Mouse (Mus musculus) stomach, postnatal 0 days (tissue): ENCODE results near the gene Ankrd13b. TPM values are rescaled to one million over a fixed set of nuclear protein-coding genes. Genes with fewer than 3 reads are reported as not detected.

Experiments
- ATAC-seq: fragments of 200-750 bp; cut with Nextera tagmentation; 2 replicates; pipeline ENCODE4 v1.8.0; 2017; ENCODE audit not compliant: low FRiP score, low TSS enrichment
- DNase-seq: peaks from one replicate; pipeline ENCODE4 v3.0.0-alpha.2; 2016; ENCODE audit warnings: low spot score
- H3K27ac ChIP-seq: fragments of 300-500 bp; sonication (generic); replicated peaks from 2 replicates; pipeline ENCODE4 v1.5.1; 2014; ENCODE audit warnings: mild to moderate bottlenecking, control low read depth
- H3K27me3 ChIP-seq: fragments of 300-500 bp; sonication (generic); 2 replicates; pipeline ENCODE4 v1.6.1; 2014; ENCODE audit warnings: low read length; ENCODE audit not compliant: control insufficient read depth, insufficient read depth
- H3K36me3 ChIP-seq: fragments of 300-500 bp; sonication (generic); 2 replicates; pipeline ENCODE4 v1.6.1; 2014; ENCODE audit warnings: low read length, mixed read lengths; ENCODE audit not compliant: control insufficient read depth, insufficient read depth
- H3K4me1 ChIP-seq: fragments of 300-500 bp; sonication (generic); replicated peaks from 2 replicates; pipeline ENCODE4 v1.6.1; 2014; ENCODE audit warnings: antibody characterized with exemption; ENCODE audit not compliant: control insufficient read depth, insufficient read depth
- H3K4me2 ChIP-seq: fragments of 300-500 bp; sonication (generic); replicated peaks from 2 replicates; pipeline ENCODE4 v1.6.1; 2014; ENCODE audit warnings: low read depth, mild to moderate bottlenecking, control low read depth, moderate library complexity
- H3K4me3 ChIP-seq: fragments of 300-500 bp; sonication (generic); 2 replicates; pipeline ENCODE4 v1.5.1; 2014; ENCODE audit warnings: low read depth, low read length, control low read depth
- H3K9ac ChIP-seq: fragments of 300-500 bp; sonication (generic); 2 replicates; pipeline ENCODE4 v1.6.1; 2014; ENCODE audit warnings: mild to moderate bottlenecking, low read length, control low read depth, mixed read lengths
- H3K9me3 ChIP-seq: fragments of 300-500 bp; sonication (generic); 2 replicates; pipeline ENCODE4 v1.6.1; 2016; ENCODE audit warnings: low read length; ENCODE audit not compliant: control insufficient read depth
- CTCF ChIP-seq: IDR thresholded peaks from 2 replicates; pipeline ENCODE4 v1.5.1; 2016; ENCODE audit warnings: antibody characterized with exemption, low read depth, mild to moderate bottlenecking, moderate library complexity
- EP300 ChIP-seq: optimal IDR thresholded peaks from 2 replicates; pipeline ENCODE3; 2016; ENCODE audit warnings: antibody characterized with exemption
- WGBS: fragments of 180-500 bp; shearing (Covaris S2); extraction: QIAGEN DNeasy Blood & Tissue Kit; methylation state at CpG from one replicate; pipeline ENCODE4 v1.1.7; 2014; 5-methylcytosine and 5-hydroxymethylcytosine counted together
- polyA plus RNA-seq: library from polyadenylated mRNA; unstranded; fragments of >200 nt; fragmentation: Nextera tagmentation; extraction: Ambion mirVana; gene quantifications from 2 replicates; pipeline ENCODE4 v1.2.1, GENCODE M21; 2015

The Ankrd13b gene
- polyA plus RNA-seq, 1 experiment from 2014 or later = 2.4 TPM

DNA sequence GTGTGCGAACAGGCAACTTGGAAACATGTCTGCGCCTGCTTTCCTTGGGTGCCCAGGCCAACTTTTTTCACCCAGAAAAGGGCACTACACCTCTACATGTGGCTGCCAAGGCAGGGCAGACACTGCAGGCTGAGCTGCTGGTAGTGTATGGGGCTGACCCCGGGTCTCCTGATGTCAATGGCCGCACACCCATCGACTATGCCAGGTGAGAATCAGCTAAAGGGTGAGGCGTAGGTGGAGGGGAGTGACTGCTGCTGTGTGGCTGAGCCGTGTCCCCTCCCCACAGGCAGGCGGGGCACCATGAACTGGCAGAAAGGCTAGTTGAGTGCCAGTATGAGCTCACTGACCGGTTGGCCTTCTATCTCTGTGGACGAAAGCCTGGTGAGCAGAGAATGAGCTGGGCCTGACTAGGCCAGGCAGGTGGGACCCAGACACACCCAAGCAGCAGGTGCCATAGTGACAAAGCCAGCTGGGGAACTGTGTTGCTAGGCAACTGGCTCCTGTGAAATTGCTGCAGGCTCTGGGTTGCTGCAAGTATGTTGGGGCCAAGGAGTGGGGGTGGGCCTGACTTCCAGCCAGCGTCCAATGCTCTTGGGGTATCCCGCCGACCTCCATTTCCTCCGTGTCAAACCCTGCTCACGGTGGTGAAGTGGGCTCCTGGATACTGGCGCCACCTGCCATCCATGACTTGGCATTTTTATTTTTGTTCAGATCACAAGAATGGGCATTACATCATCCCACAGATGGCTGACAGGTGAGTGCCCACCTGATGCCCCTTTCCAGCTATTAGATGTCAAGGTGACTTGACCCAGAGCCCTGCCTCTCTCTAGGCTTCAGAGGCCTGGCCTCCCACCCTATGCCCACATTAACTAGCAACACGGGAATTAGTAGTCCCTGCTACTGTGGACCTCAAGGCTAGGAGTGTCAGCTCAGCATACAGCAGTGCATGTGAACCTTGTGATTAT, 11.2 kb upstream of the Ankrd13b start:
- peaks cover 26% of the 10 kb centered on the region for H3K36me3 ChIP-seq
- no peaks in the 10 kb centered on the region for H3K9me3 ChIP-seq
- H3K4me2 ChIP-seq = no peak overlapping the region
- 0 out of 2 replicates have a peak, but pooled peaks cover 6% of the 10 kb centered on the region for H3K4me1 ChIP-seq
- peak; percentile 50 for DNase-seq
- H3K4me3 ChIP-seq = no peak overlapping the region
- peak; percentile 27; the same call in 1 of the 2 replicates for ATAC-seq
- no peak overlapping the region for H3K27ac ChIP-seq
- no peaks in the 10 kb centered on the region for H3K27me3 ChIP-seq
- WGBS = 69% methylated on average over 17 of the region's 17 CpGs
- TF ChIP-seq CTCF (no peak), EP300 (no peak)
- H3K9ac ChIP-seq = no peak overlapping the region

DNA sequence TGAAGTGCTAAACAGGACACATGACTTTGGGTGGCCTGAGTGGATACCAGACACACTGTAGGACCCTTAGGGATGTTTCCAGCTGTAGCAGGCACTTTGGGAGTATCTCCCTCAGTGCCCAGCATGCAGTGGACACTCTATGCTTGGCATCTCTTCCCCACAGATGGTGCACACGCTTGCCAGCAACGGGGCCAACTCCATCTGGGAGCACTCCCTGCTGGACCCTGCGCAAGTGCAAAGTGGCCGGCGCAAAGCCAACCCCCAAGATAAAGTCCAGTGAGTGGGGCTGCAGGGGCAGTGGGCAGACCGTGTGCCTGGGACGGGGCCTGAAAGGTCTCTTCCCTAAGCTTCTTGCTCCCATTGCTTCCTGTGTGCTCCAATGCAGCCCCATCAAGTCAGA, 9.9 kb upstream of the Ankrd13b start:
- H3K4me3 ChIP-seq = no peak overlapping the region
- DNase-seq (no peak), ATAC-seq (no peak)
- 81% methylated on average over 7 of the region's 7 CpGs for WGBS
- H3K9ac ChIP-seq = no peak overlapping the region
- H3K27ac ChIP-seq = no peak overlapping the region
- H3K4me1 ChIP-seq = peaks cover 10% of the 10 kb centered on the region
- H3K9me3 ChIP-seq = no peaks in the 10 kb centered on the region
- no peak overlapping the region for H3K4me2 ChIP-seq
- TF ChIP-seq CTCF (no peak), EP300 (no peak)
- peaks cover 15% of the 10 kb centered on the region for H3K36me3 ChIP-seq
- no peaks in the 10 kb centered on the region for H3K27me3 ChIP-seq

DNA sequence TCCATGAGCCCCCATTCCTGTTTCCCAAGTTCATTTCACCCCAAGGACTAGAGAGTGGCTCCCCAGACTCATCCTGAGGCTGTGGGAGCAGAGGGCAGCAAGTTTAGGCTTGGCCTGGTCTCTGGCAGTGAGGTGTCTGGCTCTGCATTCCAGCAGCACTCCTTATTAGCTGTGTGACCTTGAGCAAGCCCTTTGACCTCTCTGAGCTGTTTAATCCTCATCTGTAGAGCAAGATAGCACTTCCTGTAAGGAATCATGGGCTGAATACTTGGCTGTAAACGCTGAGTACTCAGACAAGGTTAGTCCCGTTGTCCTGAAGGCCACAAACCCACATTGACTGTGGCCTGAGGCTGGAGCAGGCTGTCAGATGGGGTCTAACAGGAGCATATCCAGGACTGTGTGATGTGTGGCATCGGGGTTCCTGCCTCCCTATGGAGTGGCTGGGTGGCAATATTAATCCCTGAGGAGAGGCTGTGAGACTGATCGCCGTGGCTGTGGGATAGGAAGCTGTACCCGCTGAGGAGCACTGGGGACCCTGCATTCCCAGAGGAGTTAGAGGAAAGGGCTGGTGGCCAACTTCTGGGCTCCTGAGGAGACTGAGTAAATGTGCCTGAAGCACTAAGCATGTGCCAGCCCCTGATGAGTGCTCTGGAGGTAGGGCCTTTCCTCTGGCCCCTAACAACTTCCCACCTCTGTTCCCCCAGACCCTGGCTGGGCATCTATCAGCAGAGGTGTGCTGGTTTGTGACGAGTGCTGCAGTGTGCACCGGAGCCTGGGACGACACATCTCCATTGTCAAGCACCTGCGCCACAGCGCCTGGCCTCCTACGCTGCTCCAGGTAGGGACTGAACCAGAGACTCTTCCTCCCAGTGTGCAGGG, 9.0 kb upstream of the Ankrd13b start:
- TF ChIP-seq CTCF (no peak), EP300 (no peak)
- 78% methylated on average over 12 of the region's 12 CpGs for WGBS
- H3K27me3 ChIP-seq = no peaks in the 10 kb centered on the region
- ATAC-seq = no peak
- H3K4me2 ChIP-seq = no peak overlapping the region
- peaks cover 12% of the 10 kb centered on the region for H3K4me1 ChIP-seq
- no peak overlapping the region for H3K4me3 ChIP-seq
- H3K9me3 ChIP-seq = no peaks in the 10 kb centered on the region
- peak overlapping the region; percentile 28; the same call in 1 of the 2 replicates for H3K9ac ChIP-seq
- H3K36me3 ChIP-seq = peaks cover 12% of the 10 kb centered on the region
- no peak for DNase-seq
- peak overlapping the region; percentile 81 for H3K27ac ChIP-seq

DNA sequence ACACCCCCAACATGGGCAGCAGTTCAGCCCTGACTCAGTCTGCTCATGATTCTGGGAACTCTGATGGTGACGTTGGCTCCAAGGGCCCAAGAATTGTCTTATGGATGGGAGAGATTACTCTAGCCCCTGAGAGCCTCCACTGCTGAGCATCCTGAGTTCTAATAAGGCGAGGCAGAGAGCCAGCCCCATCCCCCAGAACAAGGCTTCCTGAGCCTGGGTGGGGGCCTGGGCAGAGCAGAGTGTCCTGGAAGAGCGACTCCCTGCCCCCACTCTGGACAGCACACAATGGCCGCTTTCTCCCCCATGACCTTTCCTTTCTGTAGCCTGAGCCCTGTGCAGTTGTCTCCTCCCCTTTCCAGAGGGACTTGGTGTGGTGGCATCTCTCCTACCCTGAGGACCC, 8.4 kb upstream of the Ankrd13b start:
- H3K4me3 ChIP-seq = no peak overlapping the region
- TF ChIP-seq CTCF = no peak
- TF ChIP-seq EP300 = no peak
- H3K4me2 ChIP-seq = no peak overlapping the region
- DNase-seq (no peak), ATAC-seq (no peak; the same call in 1 of the 2 replicates)
- H3K9ac ChIP-seq = peak overlapping the region; percentile 28; the same call in 1 of the 2 replicates
- H3K4me1 ChIP-seq = peaks cover 12% of the 10 kb centered on the region
- no peaks in the 10 kb centered on the region for H3K9me3 ChIP-seq
- H3K27ac ChIP-seq = peak overlapping the region; percentile 81
- peaks cover 6% of the 10 kb centered on the region for H3K36me3 ChIP-seq
- 64% methylated on average over 4 of the region's 4 CpGs for WGBS
- H3K27me3 ChIP-seq = no peaks in the 10 kb centered on the region

DNA sequence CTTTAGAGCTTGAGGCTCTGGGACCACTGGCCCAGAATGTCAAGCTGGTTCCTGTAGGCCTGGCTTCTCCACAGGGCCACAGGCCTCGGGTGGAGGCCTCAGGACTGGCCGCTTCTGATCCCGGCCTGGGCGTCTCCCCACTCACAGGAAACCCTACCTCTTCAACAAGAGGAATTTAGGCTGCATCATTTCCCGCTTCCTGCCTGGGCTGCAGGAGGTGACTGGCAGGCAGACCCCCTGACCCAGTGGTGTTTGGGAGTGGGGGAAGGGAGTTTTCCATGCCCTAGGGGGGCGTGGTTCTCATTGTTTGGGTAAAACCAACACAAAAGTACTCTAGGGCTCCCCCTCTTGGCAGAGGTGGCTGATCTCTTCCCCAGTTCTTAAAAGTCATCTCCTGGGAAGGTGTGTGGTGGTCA, 7.9 kb upstream of the Ankrd13b start:
- ATAC-seq (no peak), DNase-seq (peak; percentile 72)
- WGBS = 35% methylated on average over 6 of the region's 6 CpGs
- Histone ChIP-seq H3K4me3 (no peak overlapping the region), H3K9me3 (no peaks in the 10 kb centered on the region), H3K4me2 (no peak overlapping the region), H3K27me3 (no peaks in the 10 kb centered on the region), H3K9ac (no peak overlapping the region), H3K36me3 (peaks cover 6% of the 10 kb centered on the region; the same call in 1 of the 2 replicates), H3K4me1 (peaks cover 12% of the 10 kb centered on the region), H3K27ac (peak overlapping the region; percentile 81)
- TF ChIP-seq CTCF = peak; percentile 63
- no peak for TF ChIP-seq EP300
